Mouse (Mus musculus) c-Kit-negative CD71-positive TER-119-positive erythroid progenitor cells, embryonic 14.5 days (primary cell): Measurements from ENCODE around the gene Olfr889.
"Not testable (repeated sequence)": the region's sequence is repeated elsewhere in the genome, so short reads cannot be mapped to it uniquely, and the experiment has no call there.

Source experiments
- DNase-seq: peaks from one replicate; pipeline ENCODE4 v3.0.0-alpha.2; 2013; ENCODE audit warnings: low read depth, low spot score

Olfr889 gene

GRCm38 (mm10) chr9:38114898-38115297, at the start of gene Olfr889:
TSS of gene Olfr889 (plus strand) at chr9:38115198.
- DNase-seq, result no peak

- DNase-seq, result no peak
These were observed 31.2 kb upstream of the Olfr889 start, which contains the start of gene Olfr887 for GRCm38 (mm10) chr9:38083772-38084171. TSS of gene Olfr887 (plus strand) at chr9:38084072.

GRCm38 (mm10) chr9:38107828-38108227, 7.2 kb upstream of the Olfr889 start, which contains the start of gene Olfr888:
TSS of gene Olfr888 (plus strand) at chr9:38108128.
- no peak for DNase-seq

- DNase-seq, result no peak
These were observed 27.2 kb downstream of the Olfr889 start, which contains the start of gene Olfr890 for GRCm38 (mm10) chr9:38142217-38142616. TSS of gene Olfr890 (plus strand) at chr9:38142517.

GRCm38 (mm10) chr9:38168341-38168740, 53.3 kb downstream of the Olfr889 start:
- DNase-seq, result not testable (repeated sequence)
